Mouse (Mus musculus) kidney, adult 2 months (tissue): ENCODE data around the gene Jmjd1c. TPM values are rescaled to one million over a fixed set of nuclear protein-coding genes. Genes with fewer than 3 reads are reported as not detected.
A peak's percentile ranks its signal among the peaks of the same experiment; 100 is the strongest.

ENCODE experiments used
- DNase-seq: peaks from one replicate; pipeline ENCODE4 v3.0.0; 2021
- H3K27ac ChIP-seq: fragments of 200-500 bp; 2 replicates; pipeline ENCODE4 v1.5.1; 2012; ENCODE audit warnings: low read depth, low read length, control low read depth, inconsistent platforms; ENCODE audit not compliant: insufficient read depth
- H3K27me3 ChIP-seq: fragments of 200-500 bp; replicated peaks from 2 replicates; pipeline ENCODE4 v1.6.1; 2012; ENCODE audit warnings: mild to moderate bottlenecking, moderate library complexity, low read length, inconsistent platforms; ENCODE audit not compliant: control insufficient read depth, insufficient read depth
- H3K36me3 ChIP-seq: fragments of 200-500 bp; 2 replicates; pipeline ENCODE4 v1.6.1; 2012; ENCODE audit warnings: mild to moderate bottlenecking, moderate library complexity, low read length, inconsistent platforms; ENCODE audit not compliant: control insufficient read depth, insufficient read depth
- H3K4me1 ChIP-seq: fragments of 200-500 bp; 2 replicates; pipeline ENCODE4 v1.6.1; 2011; ENCODE audit warnings: low read length; ENCODE audit not compliant: control insufficient read depth, insufficient read depth
- H3K4me3 ChIP-seq: fragments of 200-500 bp; 2 replicates; pipeline ENCODE4 v1.5.1; 2011; ENCODE audit warnings: mild to moderate bottlenecking, low read depth, low read length, control low read depth; ENCODE audit not compliant: insufficient read depth
- CTCF ChIP-seq: fragments of 200-500 bp; conservative IDR thresholded peaks from 2 replicates; pipeline ENCODE4 v1.5.1; 2011; ENCODE audit warnings: low read depth, mild to moderate bottlenecking, control low read depth, low read length, moderate library complexity, mixed read lengths; ENCODE audit not compliant: insufficient read depth, insufficient read length
- POLR2A ChIP-seq: fragments of 200-500 bp; IDR thresholded peaks from one replicate; pipeline ENCODE4 v1.6.1; 2011; ENCODE audit warnings: low read depth, low read length, control low read depth
- WGBS: fragments of 180-500 bp; shearing (Covaris S2); methylation state at CpG from one replicate; pipeline ENCODE4 v1.1.7; 2018; 5-methylcytosine and 5-hydroxymethylcytosine counted together
- polyA plus RNA-seq: library from polyadenylated mRNA; depleted of rRNA; stranded (reverse); fragments of >200 nt; gene quantifications from 2 replicates; pipeline ENCODE4 v1.2.3, GENCODE M21; 2012

Jmjd1c gene
- polyA plus RNA-seq, 1 experiment, result 9.4 TPM

GRCm38 (mm10) chr10:67082531-67082930, 13.4 kb upstream of the Jmjd1c start:
- no peak overlapping the region for H3K27ac ChIP-seq
- TF ChIP-seq CTCF (no peak), POLR2A (no peak)
- DNase-seq, result no peak
- no peak overlapping the region for H3K4me3 ChIP-seq
- 83% methylated on average over 4 of the region's 4 CpGs for WGBS
- no peaks in the 10 kb centered on the region for H3K36me3 ChIP-seq
- no peaks in the 10 kb centered on the region for H3K27me3 ChIP-seq
- H3K4me1 ChIP-seq, result peaks cover 5% of the 10 kb centered on the region; the same call in 1 of the 2 replicates

- TF ChIP-seq POLR2A, result no peak
- no peak for TF ChIP-seq CTCF
- no peak overlapping the region for H3K27ac ChIP-seq
- no peaks in the 10 kb centered on the region for H3K27me3 ChIP-seq
- peaks cover 5% of the 10 kb centered on the region; the same call in 1 of the 2 replicates for H3K4me1 ChIP-seq
- no peak for DNase-seq
- H3K4me3 ChIP-seq, result no peak overlapping the region
- WGBS, result 81% methylated on average over 10 of the region's 10 CpGs
- H3K36me3 ChIP-seq, result no peaks in the 10 kb centered on the region
These were observed 12.3 kb upstream of the Jmjd1c start for GRCm38 (mm10) chr10:67083446-67084166.

GRCm38 (mm10) chr10:67085124-67085523, 10.8 kb upstream of the Jmjd1c start:
- TF ChIP-seq CTCF (no peak), POLR2A (no peak)
- H3K36me3 ChIP-seq, result no peaks in the 10 kb centered on the region
- WGBS, result 96% methylated on average over 10 of the region's 10 CpGs
- H3K27me3 ChIP-seq, result no peaks in the 10 kb centered on the region
- H3K4me1 ChIP-seq, result peaks cover 2% of the 10 kb centered on the region; the same call in 1 of the 2 replicates
- no peak overlapping the region for H3K4me3 ChIP-seq
- H3K27ac ChIP-seq, result no peak overlapping the region
- DNase-seq, result no peak

GRCm38 (mm10) chr10:67085916-67086315, 10.0 kb upstream of the Jmjd1c start:
- Histone ChIP-seq H3K4me1 (peaks cover 2% of the 10 kb centered on the region; the same call in 1 of the 2 replicates), H3K36me3 (no peaks in the 10 kb centered on the region), H3K27ac (no peak overlapping the region), H3K4me3 (no peak overlapping the region), H3K27me3 (no peaks in the 10 kb centered on the region)
- no peak for TF ChIP-seq CTCF
- TF ChIP-seq POLR2A, result no peak
- WGBS, result 74% methylated on average over 7 of the region's 7 CpGs
- DNase-seq, result no peak

GRCm38 (mm10) chr10:67087447-67088226, 8.3 kb upstream of the Jmjd1c start:
- Histone ChIP-seq H3K36me3 (no peaks in the 10 kb centered on the region), H3K27ac (no peak overlapping the region), H3K27me3 (no peaks in the 10 kb centered on the region), H3K4me3 (no peak overlapping the region), H3K4me1 (peaks cover 2% of the 10 kb centered on the region; the same call in 1 of the 2 replicates)
- peak; percentile 66 for DNase-seq
- 82% methylated on average over 5 of the region's 5 CpGs for WGBS
- TF ChIP-seq POLR2A (no peak), CTCF (0 out of 2 replicates have a peak, but pooled peaks have one; percentile 16)

- DNase-seq, result no peak
- no peak overlapping the region for H3K27ac ChIP-seq
- H3K27me3 ChIP-seq, result no peaks in the 10 kb centered on the region
- TF ChIP-seq POLR2A (no peak), CTCF (no peak)
- H3K4me3 ChIP-seq, result no peak overlapping the region
- no peaks in the 10 kb centered on the region for H3K36me3 ChIP-seq
- WGBS, result 89% methylated on average over 4 of the region's 4 CpGs
- peaks cover 2% of the 10 kb centered on the region; the same call in 1 of the 2 replicates for H3K4me1 ChIP-seq
These were observed 5.3 kb upstream of the Jmjd1c start for GRCm38 (mm10) chr10:67090611-67091010.

- H3K27ac ChIP-seq, result no peak overlapping the region
- H3K4me1 ChIP-seq, result peaks cover 15% of the 10 kb centered on the region
- H3K27me3 ChIP-seq, result no peaks in the 10 kb centered on the region
- no peak for DNase-seq
- H3K36me3 ChIP-seq, result no peaks in the 10 kb centered on the region
- no peak overlapping the region for H3K4me3 ChIP-seq
- TF ChIP-seq CTCF (no peak), POLR2A (no peak)
- WGBS, result 84% methylated on average over 7 of the region's 7 CpGs
These were observed 1.0 kb upstream of the Jmjd1c start for GRCm38 (mm10) chr10:67094922-67095321.
